In genomic region chr12:76272610-76273524, GRCm38 (mm10) we compare ENCODE assay signal across 20 mouse cellular contexts. TPM values are rescaled to one million over a fixed set of nuclear protein-coding genes. Genes with fewer than 3 reads are reported as not detected.
A peak's percentile ranks its signal among the peaks of the same experiment; 100 is the strongest.
DNase-seq lines count a peak whose midpoint lies in the region; ATAC-seq and TF ChIP-seq lines count a peak whose summit lies in the region.
"Had no signal": no experiment of that assay in that cellular context is flagged by ENCODE, and none has a peak within 500 bp of the region (broad histone marks: within the 10 kb centered on the region; RNA-seq: fewer than 3 reads in every experiment).

No protein-coding gene starts in this region.

- peak; percentile 21; the same call in 1 of the 2 replicates for ATAC-seq in lung, postnatal 0 days
- peak; percentile 80 for ATAC-seq in liver, embryonic 16.5 days (ENCODE audit: low read depth)

- no peak overlapping the region for H3K4me3 ChIP-seq in lung, postnatal 0 days (ENCODE audit: low read depth, low read length)
- no peak overlapping the region for H3K4me3 ChIP-seq in liver, embryonic 16.5 days (ENCODE audit: low read depth, low read length)
- H3K4me3 ChIP-seq: heart, embryonic 10.5 days; limb, embryonic 15.5 days had no signal

- TF ChIP-seq EP300 in lung, postnatal 0 days (IDR thresholded peaks at IDR 0.05) = no peak

- no peaks in the 10 kb centered on the region for H3K27me3 ChIP-seq in lung, postnatal 0 days (replicated peaks; ENCODE audit: insufficient read depth, low read length)
- no peaks in the 10 kb centered on the region for H3K27me3 ChIP-seq in liver, embryonic 16.5 days (ENCODE audit: control insufficient read depth, insufficient read depth, low read depth, low read length)
- H3K27me3 ChIP-seq: limb, embryonic 15.5 days had no signal

- WGBS in lung, postnatal 0 days = 83% methylated on average over 10 of the region's 10 CpGs
- WGBS in liver, embryonic 16.5 days (ENCODE audit: insufficient replicate concordance) = 70% methylated on average over 10 of the region's 10 CpGs

- no peak for TF ChIP-seq CTCF in lung, postnatal 0 days (IDR thresholded peaks at IDR 0.05)

- no peaks in the 10 kb centered on the region for H3K9me3 ChIP-seq in lung, postnatal 0 days (ENCODE audit: low read length)
- H3K9me3 ChIP-seq in liver, embryonic 16.5 days (replicated peaks; ENCODE audit: control insufficient read depth, low read length) = no peaks in the 10 kb centered on the region
- H3K9me3 ChIP-seq: heart, embryonic 10.5 days; limb, embryonic 15.5 days had no signal

- H3K9ac ChIP-seq in lung, postnatal 0 days (replicated peaks; ENCODE audit: low read depth) = no peak overlapping the region
- H3K9ac ChIP-seq in liver, embryonic 16.5 days (ENCODE audit: low read depth, low read length) = no peak overlapping the region
- H3K9ac ChIP-seq: limb, embryonic 15.5 days had no signal

- no peaks in the 10 kb centered on the region for H3K4me1 ChIP-seq in lung, postnatal 0 days (ENCODE audit: insufficient read depth, low read depth, low read length)
- peaks cover 16% of the 10 kb centered on the region for H3K4me1 ChIP-seq in liver, embryonic 16.5 days (ENCODE audit: control insufficient read depth, low read depth, low read length)

- H3K27ac ChIP-seq in lung, postnatal 0 days (ENCODE audit: low read length) = no peak overlapping the region
- H3K27ac ChIP-seq in liver, embryonic 16.5 days (ENCODE audit: low read length) = peak overlapping the region; percentile 70
- H3K27ac ChIP-seq: heart, embryonic 10.5 days; limb, embryonic 15.5 days; stomach, postnatal 0 days had no signal

- no peaks in the 10 kb centered on the region for H3K36me3 ChIP-seq in lung, postnatal 0 days (ENCODE audit: insufficient read depth, low read length)
- no peaks in the 10 kb centered on the region for H3K36me3 ChIP-seq in liver, embryonic 16.5 days (ENCODE audit: control insufficient read depth, insufficient read depth)

- DNase-seq in adrenal gland, postnatal 36 days = peak; percentile 21 to 51
- no peak for DNase-seq in adrenal gland, adult 8-10 months
- DNase-seq in lung, postnatal 0 days (ENCODE audit: low spot score) = no peak
- no peak for DNase-seq in lung, postnatal 14 days
- no peak for DNase-seq in urinary bladder, postnatal 14 days (ENCODE audit: low spot score)
- DNase-seq in urinary bladder, adult 18-20 months (ENCODE audit: low spot score in 2 of 2) = no peak
- DNase-seq: cerebellum, adult 8-10 months; kidney, postnatal 10 days had no signal

- H3K4me2 ChIP-seq in lung, postnatal 0 days (replicated peaks; ENCODE audit: low read depth, low read length) = no peak overlapping the region
- H3K4me2 ChIP-seq in liver, embryonic 16.5 days (ENCODE audit: low read depth, low read length) = no peak overlapping the region
- H3K4me2 ChIP-seq: limb, embryonic 15.5 days had no signal

RNA-seq across cellular contexts. Expression of gene Mthfd1, which starts 17.8 kb away (rescaled TPM):
- total RNA-seq in adrenal gland, postnatal 36 days (2021) = 10 to 100 TPM; 34.6 to 59.6 TPM
- total RNA-seq in adrenal gland, adult 8-10 months (2022) = 10 to 100 TPM; 42.3 to 50.6 (median 43.3) TPM
- polyA plus RNA-seq in lung, postnatal 0 days (2015; fragmentation: Nextera tagmentation; extraction: Ambion mirVana) = 105 and 111 TPM in 2 replicates
- polyA plus RNA-seq in liver, embryonic 16.5 days (2015; fragmentation: Nextera tagmentation; extraction: Ambion mirVana) = 100 and 102 TPM in 2 replicates

RNA-seq across cellular contexts. Expression of gene Tex21, which starts 26.3 kb away (rescaled TPM):
- not detected for total RNA-seq in adrenal gland, postnatal 36 days (2021)
- not detected for total RNA-seq in adrenal gland, adult 8-10 months (2022)
- polyA plus RNA-seq in lung, postnatal 0 days (2015; fragmentation: Nextera tagmentation; extraction: Ambion mirVana) = not detected in 2 replicates
- polyA plus RNA-seq in liver, embryonic 16.5 days (2015; fragmentation: Nextera tagmentation; extraction: Ambion mirVana) = 0.11 TPM in 1 of 2 replicates, not detected in the other
- total RNA-seq: gastrocnemius, adult 18-20 months; gastrocnemius, postnatal 4 days; layer of hippocampus, adult 8-10 months; left cerebral cortex, postnatal 25 days; midbrain, postnatal 0 days had no signal
- polyA plus RNA-seq: forebrain, embryonic 11.5 days; hindbrain, embryonic 11.5 days; limb, embryonic 15.5 days; midbrain, postnatal 0 days; stomach, postnatal 0 days; thymus, postnatal 0 days had no signal

RNA-seq across cellular contexts. Expression of gene Akap5, which starts 51.8 kb away (rescaled TPM):
- under 1 TPM; 0.46 to 0.83 TPM for total RNA-seq in adrenal gland, postnatal 36 days (2021)
- 1 to 10 TPM in 1 of 4 experiments, under 1 TPM in 3; 0.35 to 1.1 (median 0.63) TPM for total RNA-seq in adrenal gland, adult 8-10 months (2022)
- polyA plus RNA-seq in lung, postnatal 0 days (2015; fragmentation: Nextera tagmentation; extraction: Ambion mirVana) = 84.2 and 108 TPM in 2 replicates
- polyA plus RNA-seq in liver, embryonic 16.5 days (2015; fragmentation: Nextera tagmentation; extraction: Ambion mirVana) = 0.16 and 0.21 TPM in 2 replicates

Comparison
In these comparisons a context has a peak if more than half of its experiments do, and no peak if none do; other contexts are left out.
1. DNase-seq: peak in adrenal gland, postnatal 36 days (2 of 2); none in adrenal gland, adult 8-10 months (single experiment), lung, postnatal 0 days (single experiment), lung, postnatal 14 days (single experiment), urinary bladder, postnatal 14 days (single experiment) and urinary bladder, adult 18-20 months (0 of 2).